Mouse (Mus musculus) lung, embryonic 16.5 days (tissue): ENCODE measurements around the gene St6galnac3. TPM values are rescaled to one million over a fixed set of nuclear protein-coding genes. Genes with fewer than 3 reads are reported as not detected.

Source experiments
- ATAC-seq: fragments of 200-750 bp; cut with Nextera tagmentation; 2 replicates; pipeline ENCODE4 v1.8.0; 2017; ENCODE audit warnings: low read depth, mild to moderate bottlenecking, moderate library complexity
- H3K27ac ChIP-seq: fragments of 300-500 bp; sonication (generic); 2 replicates; pipeline ENCODE4 v1.5.1; 2014; ENCODE audit warnings: mild to moderate bottlenecking, control low read depth, low read length
- H3K27me3 ChIP-seq: fragments of 300-500 bp; sonication (generic); 2 replicates; pipeline ENCODE4 v1.6.1; 2014; ENCODE audit warnings: low read depth, low read length, mixed read lengths; ENCODE audit not compliant: control insufficient read depth, insufficient read depth
- H3K36me3 ChIP-seq: fragments of 300-500 bp; sonication (generic); 2 replicates; pipeline ENCODE4 v1.6.1; 2014; ENCODE audit warnings: low read length; ENCODE audit not compliant: control insufficient read depth, insufficient read depth
- H3K4me1 ChIP-seq: fragments of 300-500 bp; sonication (generic); replicated peaks from 2 replicates; pipeline ENCODE4 v1.6.1; 2014; ENCODE audit warnings: low read length, mixed read lengths; ENCODE audit not compliant: control insufficient read depth, insufficient read depth
- H3K4me2 ChIP-seq: fragments of 300-500 bp; sonication (generic); 2 replicates; pipeline ENCODE4 v1.6.1; 2014; ENCODE audit warnings: low read depth, low read length, control low read depth
- H3K4me3 ChIP-seq: fragments of 300-500 bp; sonication (generic); 2 replicates; pipeline ENCODE4 v1.5.1; 2014; ENCODE audit warnings: mild to moderate bottlenecking, low read length, control low read depth
- H3K9ac ChIP-seq: fragments of 300-500 bp; sonication (generic); 2 replicates; pipeline ENCODE4 v1.6.1; 2014; ENCODE audit warnings: low read length, control low read depth
- H3K9me3 ChIP-seq: fragments of 300-500 bp; sonication (generic); 2 replicates; pipeline ENCODE4 v1.6.1; 2016; ENCODE audit warnings: low read length; ENCODE audit not compliant: control insufficient read depth
- WGBS: fragments of 180-500 bp; shearing (Covaris S2); extraction: QIAGEN DNeasy Blood & Tissue Kit; methylation state at CpG from one replicate; pipeline ENCODE4 v1.1.7; 2014; 5-methylcytosine and 5-hydroxymethylcytosine counted together
- polyA plus RNA-seq: library from polyadenylated mRNA; unstranded; fragments of >200 nt; fragmentation: Nextera tagmentation; extraction: Ambion mirVana; gene quantifications from 2 replicates; pipeline ENCODE4 v1.2.1, GENCODE M21; 2015

St6galnac3 gene
- polyA plus RNA-seq, 1 experiment from 2014 or later, result 28.4 TPM

GRCm38 (mm10) chr3:153512545-153512944 is 212.4 kb downstream of the St6galnac3 start:
- Histone ChIP-seq H3K9ac (no peak overlapping the region), H3K4me3 (no peak overlapping the region), H3K4me2 (no peak overlapping the region), H3K36me3 (no peaks in the 10 kb centered on the region), H3K4me1 (peaks cover 2% of the 10 kb centered on the region; the same call in 1 of the 2 replicates), H3K27ac (no peak overlapping the region), H3K27me3 (no peaks in the 10 kb centered on the region), H3K9me3 (no peaks in the 10 kb centered on the region)
- no peak for ATAC-seq
- WGBS, result 74% methylated on average over 6 of the region's 6 CpGs

DNA sequence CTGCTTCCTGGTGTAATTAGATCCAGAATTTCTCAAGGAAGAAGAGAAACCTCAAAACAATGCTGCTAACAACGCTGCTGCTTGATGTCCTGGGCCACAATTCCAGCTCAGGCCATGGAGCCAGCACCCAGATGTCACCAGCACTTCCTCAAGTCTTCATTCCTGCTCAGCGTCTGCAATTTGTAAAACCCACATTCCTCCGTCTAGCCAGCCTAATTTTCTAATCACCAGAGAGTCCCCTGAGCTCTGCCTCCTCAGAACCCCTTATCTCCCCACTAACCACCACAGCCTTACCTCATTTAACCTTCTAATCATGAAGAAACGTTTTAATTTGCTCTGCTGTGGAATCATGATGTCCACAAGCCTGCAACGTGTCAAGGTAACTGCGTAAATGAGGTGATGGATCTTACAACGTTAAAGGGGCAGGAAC is 213.8 kb downstream of the St6galnac3 start:
- Histone ChIP-seq H3K4me1 (peaks cover 2% of the 10 kb centered on the region; the same call in 1 of the 2 replicates), H3K36me3 (no peaks in the 10 kb centered on the region), H3K9me3 (no peaks in the 10 kb centered on the region), H3K4me2 (no peak overlapping the region), H3K4me3 (no peak overlapping the region), H3K27me3 (no peaks in the 10 kb centered on the region), H3K9ac (no peak overlapping the region), H3K27ac (no peak overlapping the region)
- 0 out of 2 replicates have a peak, but pooled peaks have one; percentile 22 for ATAC-seq
- whole genome bisulfite sequencing, result 35% methylated on average over 7 of the region's 7 CpGs

GRCm38 (mm10) chr3:153510048-153510630 is 214.8 kb downstream of the St6galnac3 start:
- no peak for ATAC-seq
- no peaks in the 10 kb centered on the region for H3K36me3 ChIP-seq
- H3K4me2 ChIP-seq, result no peak overlapping the region
- H3K9me3 ChIP-seq, result no peaks in the 10 kb centered on the region
- 80% methylated on average over 9 of the region's 9 CpGs for WGBS
- no peak overlapping the region for H3K4me3 ChIP-seq
- H3K9ac ChIP-seq, result no peak overlapping the region
- H3K27me3 ChIP-seq, result no peaks in the 10 kb centered on the region
- no peak overlapping the region for H3K27ac ChIP-seq
- H3K4me1 ChIP-seq, result peaks cover 2% of the 10 kb centered on the region; the same call in 1 of the 2 replicates

DNA sequence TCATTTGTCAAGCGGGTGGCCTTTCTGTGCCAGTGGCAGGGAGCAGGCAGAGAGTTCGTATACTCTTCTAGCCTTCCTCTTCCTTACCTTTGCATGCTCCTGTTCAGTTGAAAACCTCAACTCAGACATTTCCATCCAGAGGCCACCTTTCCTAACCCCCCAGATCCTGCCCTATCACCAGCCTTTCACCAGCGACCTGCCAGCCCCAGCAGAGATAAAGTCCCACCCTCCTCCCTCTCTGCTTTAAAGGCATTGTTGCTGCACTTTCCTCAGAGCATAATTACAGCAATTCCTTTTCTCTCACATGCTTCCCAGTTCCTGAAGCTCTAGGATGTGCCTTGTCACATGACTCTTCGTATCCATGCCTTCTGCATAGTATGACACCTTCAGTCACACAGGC is 215.3 kb downstream of the St6galnac3 start:
- Histone ChIP-seq H3K36me3 (no peaks in the 10 kb centered on the region), H3K27ac (no peak overlapping the region), H3K4me1 (peaks cover 2% of the 10 kb centered on the region; the same call in 1 of the 2 replicates), H3K9ac (no peak overlapping the region), H3K9me3 (no peaks in the 10 kb centered on the region), H3K27me3 (no peaks in the 10 kb centered on the region), H3K4me3 (no peak overlapping the region), H3K4me2 (no peak overlapping the region)
- ATAC-seq, result no peak
- WGBS, result 62% methylated on average over 4 of the region's 4 CpGs

DNA sequence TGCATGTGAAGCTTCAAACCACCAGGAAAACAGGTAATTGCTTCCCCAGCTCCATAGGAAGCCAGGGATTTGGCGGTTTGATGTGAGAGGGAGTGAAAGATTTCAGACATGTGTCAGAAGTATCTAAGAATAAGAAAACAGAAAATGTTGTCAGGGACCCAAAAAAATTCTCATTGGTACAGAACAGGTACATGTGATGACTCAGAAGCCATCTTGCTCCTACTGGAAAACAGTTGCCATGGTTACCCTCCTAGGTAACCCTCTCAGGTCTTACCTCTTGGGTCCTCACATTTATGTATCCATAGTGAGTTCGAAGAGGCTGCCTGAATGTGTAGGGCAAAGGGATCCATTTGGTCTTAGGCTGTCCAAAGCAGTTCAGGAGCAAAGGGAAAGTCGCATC is 215.9 kb downstream of the St6galnac3 start:
- no peak overlapping the region for H3K4me3 ChIP-seq
- H3K27ac ChIP-seq, result no peak overlapping the region
- H3K9me3 ChIP-seq, result no peaks in the 10 kb centered on the region
- WGBS, result 83% methylated on average over 3 of the region's 3 CpGs
- ATAC-seq, result no peak
- no peak overlapping the region for H3K9ac ChIP-seq
- no peaks in the 10 kb centered on the region for H3K27me3 ChIP-seq
- no peak overlapping the region for H3K4me2 ChIP-seq
- peaks cover 2% of the 10 kb centered on the region; the same call in 1 of the 2 replicates for H3K4me1 ChIP-seq
- H3K36me3 ChIP-seq, result no peaks in the 10 kb centered on the region

- Histone ChIP-seq H3K4me1 (peaks cover 2% of the 10 kb centered on the region; the same call in 1 of the 2 replicates), H3K9me3 (no peaks in the 10 kb centered on the region), H3K27me3 (no peaks in the 10 kb centered on the region), H3K27ac (no peak overlapping the region), H3K9ac (no peak overlapping the region), H3K4me3 (no peak overlapping the region), H3K4me2 (no peak overlapping the region), H3K36me3 (no peaks in the 10 kb centered on the region)
- no peak for ATAC-seq
- WGBS, result 86% methylated on average over 2 of the region's 2 CpGs
Measured at GRCm38 (mm10) chr3:153508592-153508991, 216.4 kb downstream of the St6galnac3 start.

DNA sequence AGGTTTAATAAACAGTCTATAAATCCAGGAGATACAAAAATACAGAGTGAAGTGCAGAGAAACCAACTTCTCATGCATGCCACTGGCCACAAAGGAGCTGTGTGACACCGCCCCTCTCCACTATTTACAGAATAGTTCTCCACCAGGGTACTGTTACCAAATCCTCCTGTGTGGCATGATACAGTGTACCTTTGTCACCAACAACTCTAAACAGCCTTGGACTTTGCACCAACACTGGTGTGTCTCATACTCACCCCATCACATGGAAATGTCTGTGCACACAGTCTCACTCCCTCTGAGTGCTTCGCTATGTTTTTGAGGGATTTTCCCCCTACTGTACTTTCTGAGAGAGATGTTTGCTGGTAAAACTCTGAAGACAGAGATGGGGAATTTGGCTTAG is 217.4 kb downstream of the St6galnac3 start:
- Histone ChIP-seq H3K27ac (no peak overlapping the region), H3K4me3 (no peak overlapping the region), H3K4me2 (no peak overlapping the region), H3K9me3 (no peaks in the 10 kb centered on the region), H3K36me3 (no peaks in the 10 kb centered on the region), H3K27me3 (no peaks in the 10 kb centered on the region), H3K9ac (no peak overlapping the region), H3K4me1 (peaks cover 2% of the 10 kb centered on the region; the same call in 1 of the 2 replicates)
- no peak for ATAC-seq
- 92% methylated on average over 2 of the region's 2 CpGs for WGBS

- no peak for ATAC-seq
- H3K4me2 ChIP-seq, result no peak overlapping the region
- H3K27me3 ChIP-seq, result no peaks in the 10 kb centered on the region
- no peaks in the 10 kb centered on the region for H3K9me3 ChIP-seq
- no peak overlapping the region for H3K4me3 ChIP-seq
- H3K9ac ChIP-seq, result no peak overlapping the region
- 79% methylated on average over 4 of the region's 4 CpGs for WGBS
- H3K36me3 ChIP-seq, result no peaks in the 10 kb centered on the region
- no peaks in the 10 kb centered on the region for H3K4me1 ChIP-seq
- no peak overlapping the region for H3K27ac ChIP-seq
Measured at GRCm38 (mm10) chr3:153502488-153502887, 222.5 kb downstream of the St6galnac3 start.

DNA sequence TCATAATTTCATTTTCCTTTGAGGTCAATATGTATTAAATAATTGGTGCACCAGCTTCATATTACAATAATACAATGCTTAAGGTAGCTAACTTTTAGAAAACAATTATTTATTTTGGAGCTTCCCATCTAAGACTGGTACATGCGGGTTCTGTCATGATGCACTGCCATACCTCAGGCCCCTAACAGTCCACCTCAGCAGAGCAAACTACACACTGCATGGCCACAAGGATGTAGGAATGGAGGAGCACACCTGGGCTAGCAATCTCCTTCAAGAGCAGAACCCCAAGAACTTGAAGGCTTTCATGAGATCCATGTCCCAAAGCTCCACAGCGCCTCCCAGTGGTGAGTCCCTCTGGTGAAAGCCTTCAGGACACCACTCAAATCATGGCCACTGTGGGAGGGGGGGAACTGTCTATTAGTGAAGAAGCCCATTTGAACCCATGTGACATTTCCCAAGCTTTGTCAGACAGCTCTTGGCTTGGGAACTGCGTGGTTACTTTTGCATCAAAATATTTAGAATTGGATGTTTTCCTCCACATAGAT is 223.6 kb downstream of the St6galnac3 start:
- H3K9ac ChIP-seq, result no peak overlapping the region
- no peaks in the 10 kb centered on the region for H3K4me1 ChIP-seq
- no peaks in the 10 kb centered on the region for H3K36me3 ChIP-seq
- no peak overlapping the region for H3K27ac ChIP-seq
- H3K27me3 ChIP-seq, result no peaks in the 10 kb centered on the region
- H3K9me3 ChIP-seq, result no peaks in the 10 kb centered on the region
- 58% methylated on average over 3 of the region's 3 CpGs for WGBS
- no peak overlapping the region for H3K4me3 ChIP-seq
- no peak for ATAC-seq
- no peak overlapping the region for H3K4me2 ChIP-seq
